Mouse (Mus musculus) ES-Bruce4 (cell line): Measurements from ENCODE around the gene Fgf14.

ENCODE experiments used
- CTCF ChIP-seq: IDR thresholded peaks from one replicate; pipeline ENCODE4 v1.8.1; 2011; ENCODE audit warnings: low read depth, low read length
- POLR2A ChIP-seq: IDR thresholded peaks from one replicate; pipeline ENCODE4 v1.8.1; 2011; ENCODE audit warnings: low read length; ENCODE audit not compliant: insufficient read depth

- TF ChIP-seq CTCF: no peak
- TF ChIP-seq POLR2A: no peak
These were observed 206.0 kb downstream of the Fgf14 start for GRCm38 (mm10) chr14:124470909-124471308.
